Mouse (Mus musculus): ENCODE measurements around the gene Vrk1. TPM values are rescaled to one million over a fixed set of nuclear protein-coding genes. Genes with fewer than 3 reads are reported as not detected.

Gene Vrk1
- total and polyA plus RNA-seq, 3 experiments: 55.2 to 124 (median 69.1) TPM

DNA sequence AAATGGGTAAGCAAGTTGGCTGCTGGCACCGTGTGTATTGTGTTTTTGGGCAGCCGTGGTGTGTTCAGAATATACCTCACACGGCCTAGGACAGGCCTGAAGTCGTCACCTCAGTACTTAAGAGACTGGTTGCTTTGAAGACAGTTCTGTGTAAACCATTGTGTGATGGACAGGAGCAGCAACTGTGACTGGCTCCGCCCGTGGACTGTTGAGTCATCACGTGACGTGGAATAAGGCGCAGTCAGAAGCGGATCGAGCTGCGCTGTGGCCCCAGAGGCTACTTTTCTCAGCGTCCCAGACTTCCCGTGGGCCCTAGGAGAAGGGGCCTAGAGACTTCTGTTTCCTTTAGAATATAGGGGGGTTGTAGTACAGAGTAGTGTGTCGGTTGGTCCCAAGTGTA lies 66.1 kb downstream of the Vrk1 start:
- peaks cover 20 to 81% of the 10 kb centered on the region in 2 experiments for H3K36me3 ChIP-seq (replicated peaks in 1 of 2; ENCODE audit: control insufficient read depth in 1 of 2, insufficient read depth in 1 of 2, low read length in 1 of 2)
- no peaks in the 10 kb centered on the region for H3K27me3 ChIP-seq (replicated peaks)
- no peak overlapping the region for H3K9ac ChIP-seq (ENCODE audit: insufficient read depth, low read depth)
- H3K4me2 ChIP-seq (ENCODE audit: insufficient read depth, low read depth, poor library complexity, severe bottlenecking): no peak overlapping the region
- dilution Hi-C loops (cut with MboI; ENCODE audit: extremely low pct_ligation_motif_present, extremely low pct_unique_long_range_greater_than_20kb, low sequenced_read_pairs) (no loop called here), in situ Hi-C loops (cut with MboI; ENCODE audit: low pct_ligation_motif_present, low pct_unique_long_range_greater_than_20kb, low sequenced_read_pairs) (no loop called here)
- no peaks in the 10 kb centered on the region for H3K79me2 ChIP-seq (replicated peaks; ENCODE audit: control insufficient read depth, extremely low read depth, insufficient read depth, poor library complexity, severe bottlenecking)
- no peaks in the 10 kb centered on the region for H3K9me3 ChIP-seq (replicated peaks; ENCODE audit: low read length)
- TF ChIP-seq SIN3A (IDR thresholded peaks at IDR 0.05; ENCODE audit: low read length) (no peak), TCF12 (IDR thresholded peaks at IDR 0.05; ENCODE audit: low read depth, low read length) (no peak), E2F4 (IDR thresholded peaks at IDR 0.05; ENCODE audit: insufficient replicate concordance, low read depth, low read length) (no peak), KAT2A (IDR thresholded peaks at IDR 0.05; ENCODE audit: insufficient replicate concordance, low read length) (no peak), RAD21 (IDR thresholded peaks at IDR 0.05; ENCODE audit: low read depth, low read length) (no peak), CHD2 (IDR thresholded peaks at IDR 0.05; ENCODE audit: low read length) (no peak), POLR2AphosphoS2 (IDR thresholded peaks at IDR 0.05; ENCODE audit: low read depth, low read length) (no peak), CHD1 (IDR thresholded peaks at IDR 0.05; ENCODE audit: low read depth, low read length) (no peak), MYC (IDR thresholded peaks at IDR 0.05; ENCODE audit: low read depth, low read length) (no peak)
- no peak overlapping the region for H3K4me3 ChIP-seq (replicated peaks in 1 of 3; ENCODE audit: low read depth in 2 of 3, low read length in 2 of 3, poor library complexity in 1 of 3)
- no peaks in the 10 kb centered on the region for H3K4me1 ChIP-seq (ENCODE audit: control insufficient read depth in 1 of 2, insufficient read depth in 2 of 2)
- DNase-seq (ENCODE audit: extremely low read depth): peak; percentile 22
- no peak overlapping the region for H3K27ac ChIP-seq (ENCODE audit: insufficient read depth, low read depth)

DNA sequence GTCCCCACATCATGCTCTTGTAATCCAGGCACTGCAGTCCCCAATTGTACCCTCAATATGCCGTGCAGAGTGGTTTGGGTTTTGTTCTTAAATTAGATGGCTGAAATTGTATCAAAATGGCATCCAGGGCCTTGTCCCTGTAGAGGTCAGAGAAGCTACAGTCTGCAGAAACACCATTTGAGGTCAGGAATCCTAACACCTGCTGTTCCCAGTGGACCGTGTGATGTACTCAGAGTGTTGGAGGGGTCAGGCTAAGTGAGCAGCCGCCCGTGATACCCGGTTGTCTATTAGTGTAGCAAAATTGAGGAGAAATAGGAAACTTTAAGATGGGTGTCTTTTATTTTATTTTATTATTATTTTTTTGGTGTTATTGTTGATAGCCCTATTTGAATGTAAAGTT lies 70.5 kb downstream of the Vrk1 start:
- H3K27ac ChIP-seq (ENCODE audit: insufficient read depth, low read depth): no peak overlapping the region
- peaks cover 7 to 62% of the 10 kb centered on the region in 2 experiments for H3K36me3 ChIP-seq (replicated peaks in 1 of 2; ENCODE audit: control insufficient read depth in 1 of 2, insufficient read depth in 1 of 2, low read length in 1 of 2)
- H3K79me2 ChIP-seq (replicated peaks; ENCODE audit: control insufficient read depth, extremely low read depth, insufficient read depth, poor library complexity, severe bottlenecking): no peaks in the 10 kb centered on the region
- TF ChIP-seq SIN3A (IDR thresholded peaks at IDR 0.05; ENCODE audit: low read length) (no peak), PAX5 (IDR thresholded peaks at IDR 0.05; ENCODE audit: low read length) (no peak), SMC3 (IDR thresholded peaks at IDR 0.05; ENCODE audit: low read depth, low read length) (no peak)
- in situ Hi-C loops (cut with MboI; ENCODE audit: low pct_ligation_motif_present, low pct_unique_long_range_greater_than_20kb, low sequenced_read_pairs): no loop called here
- dilution Hi-C loops (cut with MboI; ENCODE audit: extremely low pct_ligation_motif_present, extremely low pct_unique_long_range_greater_than_20kb, low sequenced_read_pairs): no loop called here
- H3K4me3 ChIP-seq (replicated peaks in 1 of 3; ENCODE audit: low read depth in 2 of 3, low read length in 2 of 3, poor library complexity in 1 of 3): no peak overlapping the region
- no peak overlapping the region for H3K9ac ChIP-seq (ENCODE audit: insufficient read depth, low read depth)
- no peaks in the 10 kb centered on the region for H3K27me3 ChIP-seq (replicated peaks)
- no peak overlapping the region for H3K4me2 ChIP-seq (ENCODE audit: insufficient read depth, low read depth, poor library complexity, severe bottlenecking)
- no peak for DNase-seq (ENCODE audit: extremely low read depth)
- H3K9me3 ChIP-seq (replicated peaks; ENCODE audit: low read length): no peaks in the 10 kb centered on the region
- H3K4me1 ChIP-seq (ENCODE audit: control insufficient read depth in 1 of 2, insufficient read depth in 2 of 2): no peaks in the 10 kb centered on the region

DNA sequence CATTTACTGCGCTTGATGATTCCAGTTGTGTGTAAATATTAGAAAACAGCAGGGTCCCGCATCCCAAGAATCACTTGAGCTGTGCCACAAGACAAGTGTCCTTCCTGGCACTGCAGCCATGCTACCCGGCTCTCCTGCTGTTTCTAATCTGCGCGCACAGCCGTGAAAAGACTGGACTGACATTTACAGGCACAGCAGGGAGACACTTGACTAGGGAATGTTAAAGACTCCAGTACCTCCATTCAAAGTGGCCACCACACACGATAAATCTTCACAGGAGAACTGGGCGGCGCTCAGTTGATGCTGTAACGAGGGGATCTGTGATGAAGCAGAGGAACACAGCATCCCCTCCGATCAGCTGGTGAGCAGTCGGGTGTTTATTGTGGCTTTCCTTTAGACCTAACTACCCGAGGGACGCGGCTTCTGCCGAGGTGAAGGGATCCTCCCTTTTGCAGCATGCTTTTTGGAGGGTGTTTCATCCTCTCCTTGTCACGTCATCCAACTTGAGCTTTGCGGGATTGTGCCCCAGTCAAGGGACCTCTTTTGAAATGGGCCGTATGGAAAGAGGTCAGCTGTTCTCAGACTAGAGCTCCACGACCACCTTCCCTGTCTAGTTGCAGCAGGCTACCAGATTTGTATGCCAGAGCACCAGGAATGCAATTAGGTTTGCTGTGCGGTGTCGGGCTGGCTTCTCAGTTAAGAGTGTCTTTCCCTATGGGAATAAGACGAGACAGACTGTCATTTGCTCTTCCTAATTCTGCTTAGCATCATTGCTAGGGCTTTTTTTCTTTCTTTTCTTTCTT lies 71.1 kb downstream of the Vrk1 start:
- Histone ChIP-seq H3K4me2 (ENCODE audit: insufficient read depth, low read depth, poor library complexity, severe bottlenecking) (no peak overlapping the region), H3K4me3 (replicated peaks in 1 of 3; ENCODE audit: low read depth in 2 of 3, low read length in 2 of 3, poor library complexity in 1 of 3) (no peak overlapping the region), H3K9ac (ENCODE audit: insufficient read depth, low read depth) (no peak overlapping the region), H3K27me3 (replicated peaks) (no peaks in the 10 kb centered on the region), H3K36me3 (replicated peaks in 1 of 2; ENCODE audit: control insufficient read depth in 1 of 2, insufficient read depth in 1 of 2, low read length in 1 of 2) (peaks cover under 1 to 60% of the 10 kb centered on the region in 2 experiments), H3K79me2 (replicated peaks; ENCODE audit: control insufficient read depth, extremely low read depth, insufficient read depth, poor library complexity, severe bottlenecking) (no peaks in the 10 kb centered on the region), H3K9me3 (replicated peaks; ENCODE audit: low read length) (no peaks in the 10 kb centered on the region), H3K27ac (ENCODE audit: insufficient read depth, low read depth) (no peak overlapping the region), H3K4me1 (ENCODE audit: control insufficient read depth in 1 of 2, insufficient read depth in 2 of 2) (no peaks in the 10 kb centered on the region)
- in situ Hi-C loops (cut with MboI; ENCODE audit: low pct_ligation_motif_present, low pct_unique_long_range_greater_than_20kb, low sequenced_read_pairs) (no loop called here), dilution Hi-C loops (cut with MboI; ENCODE audit: extremely low pct_ligation_motif_present, extremely low pct_unique_long_range_greater_than_20kb, low sequenced_read_pairs) (no loop called here)
- TF ChIP-seq E2F4 (IDR thresholded peaks at IDR 0.05; ENCODE audit: insufficient replicate concordance, low read depth, low read length): no peak
- no peak for TF ChIP-seq MYC (IDR thresholded peaks at IDR 0.05; ENCODE audit: low read depth, low read length)
- no peak for TF ChIP-seq ZC3H11A (IDR thresholded peaks at IDR 0.05; ENCODE audit: low read depth, low read length)
- TF ChIP-seq SIN3A (IDR thresholded peaks at IDR 0.05; ENCODE audit: low read length): no peak
- no peak for TF ChIP-seq HCFC1 (IDR thresholded peaks at IDR 0.05; ENCODE audit: low read depth, low read length)
- DNase-seq (ENCODE audit: extremely low read depth): no peak

Data from CH12.LX (cell line).